Mouse (Mus musculus): Measurements from ENCODE around the gene Dab1. TPM values are rescaled to one million over a fixed set of nuclear protein-coding genes. Genes with fewer than 3 reads are reported as not detected.

Dab1 gene
- polyA plus RNA-seq, 1 experiment from 2014 or later: 77.8 TPM

DNA sequence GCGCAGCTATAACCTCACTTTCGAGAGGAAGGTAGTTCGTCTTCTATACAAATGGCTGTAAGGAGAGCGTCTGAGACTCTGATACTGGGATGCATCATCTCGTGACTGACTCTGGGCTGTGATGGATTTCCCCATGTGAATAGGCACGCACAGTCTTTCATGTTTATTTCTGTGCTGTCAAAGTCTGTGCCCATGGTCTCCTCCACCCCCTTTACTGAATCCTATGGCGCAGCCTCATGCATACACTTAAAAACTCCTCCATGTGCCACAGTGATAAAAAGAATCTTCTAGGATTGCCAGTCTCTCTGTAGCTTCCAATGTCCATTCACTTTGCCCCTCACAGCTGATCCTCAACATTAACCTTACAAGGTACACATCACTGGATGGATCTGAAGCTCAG lies 1009.5 kb downstream of the Dab1 start:
- H3K4me3 ChIP-seq (replicated peaks): no peak overlapping the region
- no peaks in the 10 kb centered on the region for H3K4me1 ChIP-seq
- H3K27ac ChIP-seq: no peak overlapping the region
- no peaks in the 10 kb centered on the region for H3K27me3 ChIP-seq
- H3K4me2 ChIP-seq: no peak overlapping the region
- no peaks in the 10 kb centered on the region for H3K36me3 ChIP-seq (replicated peaks)
- no peaks in the 10 kb centered on the region for H3K9me3 ChIP-seq
- H3K9ac ChIP-seq: no peak overlapping the region
- no peak for ATAC-seq (ENCODE audit: low FRiP score)
- 91% methylated on average over 7 of the region's 7 CpGs for WGBS

GRCm38 (mm10) chr4:104637016-104637415 lies 1017.9 kb downstream of the Dab1 start:
- 87% methylated on average over 4 of the region's 4 CpGs for WGBS
- no peak for ATAC-seq (ENCODE audit: low FRiP score)

GRCm38 (mm10) chr4:104640617-104641016 lies 1021.5 kb downstream of the Dab1 start:
- no peaks in the 10 kb centered on the region for H3K9me3 ChIP-seq
- H3K9ac ChIP-seq: no peak overlapping the region
- H3K4me1 ChIP-seq: peaks cover 32% of the 10 kb centered on the region
- H3K4me2 ChIP-seq: no peak overlapping the region
- no peak overlapping the region for H3K4me3 ChIP-seq (replicated peaks)
- ATAC-seq (ENCODE audit: low FRiP score): 0 out of 2 replicates have a peak, but pooled peaks have one; percentile 37
- no peaks in the 10 kb centered on the region for H3K27me3 ChIP-seq
- 82% methylated on average over 5 of the region's 5 CpGs for WGBS
- no peaks in the 10 kb centered on the region for H3K36me3 ChIP-seq (replicated peaks)
- no peak overlapping the region for H3K27ac ChIP-seq

More at GRCm38 (mm10) chr4:104637016-104637415, 1017.9 kb downstream of the Dab1 start:
- H3K9me3 ChIP-seq: no peaks in the 10 kb centered on the region
- H3K27ac ChIP-seq: no peak overlapping the region
- H3K4me1 ChIP-seq: peaks cover 10% of the 10 kb centered on the region
- no peaks in the 10 kb centered on the region for H3K36me3 ChIP-seq (replicated peaks)
- no peak overlapping the region for H3K4me2 ChIP-seq
- H3K27me3 ChIP-seq: no peaks in the 10 kb centered on the region
- no peak overlapping the region for H3K4me3 ChIP-seq (replicated peaks)
- no peak overlapping the region for H3K9ac ChIP-seq

DNA sequence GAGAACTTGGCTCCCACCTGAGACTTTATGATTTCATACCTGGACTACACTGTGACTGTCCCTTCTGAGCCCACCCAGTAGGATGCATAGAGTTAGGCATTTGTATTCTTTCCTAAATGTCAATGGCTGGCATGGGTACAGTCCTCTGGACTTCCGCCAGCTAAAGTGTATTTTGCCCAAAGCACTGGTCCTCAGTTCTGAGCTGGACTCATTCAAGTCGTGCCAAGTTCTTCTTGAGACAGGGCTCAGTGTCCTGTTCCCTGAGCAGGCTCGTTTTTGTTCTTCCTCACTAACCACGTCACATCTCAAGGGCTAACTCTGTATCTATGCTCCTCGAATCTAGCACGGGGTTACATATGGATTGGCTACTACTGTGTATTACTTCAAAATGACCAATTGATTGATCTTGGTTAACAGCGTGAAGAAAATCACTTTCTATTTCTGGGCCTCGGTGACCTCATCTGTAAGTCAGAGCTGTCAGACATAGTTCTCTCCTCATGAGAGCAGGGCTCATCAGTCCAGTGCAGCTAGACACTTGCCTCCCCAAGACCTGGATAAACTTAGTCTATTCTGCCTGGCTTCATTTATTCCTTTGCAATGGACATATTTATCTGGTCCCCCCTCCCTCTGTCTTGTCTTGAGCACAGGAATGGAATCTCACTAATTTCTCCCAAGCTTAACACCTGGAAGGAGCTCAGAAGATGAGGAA lies 1023.8 kb downstream of the Dab1 start:
- Histone ChIP-seq H3K4me3 (replicated peaks) (no peak overlapping the region), H3K27me3 (no peaks in the 10 kb centered on the region), H3K9me3 (no peaks in the 10 kb centered on the region), H3K36me3 (replicated peaks) (no peaks in the 10 kb centered on the region), H3K4me1 (peaks cover 27% of the 10 kb centered on the region), H3K9ac (no peak overlapping the region), H3K27ac (peak overlapping the region; percentile 50), H3K4me2 (no peak overlapping the region)
- 85% methylated on average over 8 of the region's 8 CpGs for WGBS
- no peak for ATAC-seq (ENCODE audit: low FRiP score)

GRCm38 (mm10) chr4:104643534-104644356 lies 1024.6 kb downstream of the Dab1 start:
- H3K27ac ChIP-seq: peak overlapping the region; percentile 64; the same call in 1 of the 2 replicates
- H3K9me3 ChIP-seq: no peaks in the 10 kb centered on the region
- H3K4me2 ChIP-seq: 0 out of 2 replicates have a peak overlapping the region, but pooled peaks have one; percentile 17
- 40% methylated on average over 6 of the region's 6 CpGs for WGBS
- H3K9ac ChIP-seq: no peak overlapping the region
- no peaks in the 10 kb centered on the region for H3K27me3 ChIP-seq
- no peak overlapping the region for H3K4me3 ChIP-seq (replicated peaks)
- H3K4me1 ChIP-seq: peaks cover 22% of the 10 kb centered on the region
- ATAC-seq (ENCODE audit: low FRiP score): peak; percentile 45; the same call in 1 of the 2 replicates
- H3K36me3 ChIP-seq (replicated peaks): no peaks in the 10 kb centered on the region

DNA sequence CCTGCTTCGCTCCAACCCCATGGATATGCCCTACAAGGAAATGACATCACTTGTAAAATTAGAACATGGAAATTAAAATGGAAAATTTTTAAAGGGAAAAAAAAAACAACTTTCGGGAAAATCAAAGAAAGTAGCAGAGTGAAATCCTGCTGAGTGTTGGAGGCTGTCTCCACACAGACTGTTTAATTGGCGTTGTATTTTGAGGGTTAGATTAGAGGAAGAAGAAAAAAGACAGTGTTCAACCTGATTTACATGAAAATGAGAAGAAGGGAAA lies 1025.1 kb downstream of the Dab1 start:
- Histone ChIP-seq H3K9ac (no peak overlapping the region), H3K4me3 (replicated peaks) (no peak overlapping the region), H3K4me1 (peaks cover 22% of the 10 kb centered on the region), H3K4me2 (no peak overlapping the region), H3K27ac (peak overlapping the region; percentile 64; the same call in 1 of the 2 replicates), H3K9me3 (no peaks in the 10 kb centered on the region), H3K27me3 (no peaks in the 10 kb centered on the region), H3K36me3 (replicated peaks) (no peaks in the 10 kb centered on the region)
- WGBS: 25% methylated on average over 3 of the region's 3 CpGs
- ATAC-seq (ENCODE audit: low FRiP score): no peak

- Histone ChIP-seq H3K36me3 (replicated peaks) (no peaks in the 10 kb centered on the region), H3K4me3 (replicated peaks) (no peak overlapping the region), H3K4me1 (peaks cover 22% of the 10 kb centered on the region), H3K27ac (no peak overlapping the region), H3K4me2 (no peak overlapping the region), H3K9ac (no peak overlapping the region), H3K27me3 (no peaks in the 10 kb centered on the region), H3K9me3 (no peaks in the 10 kb centered on the region)
- 63% methylated on average over 4 of the region's 4 CpGs for WGBS
- ATAC-seq (ENCODE audit: low FRiP score): no peak; the same call in 1 of the 2 replicates
Measured at GRCm38 (mm10) chr4:104644862-104645261, 1025.7 kb downstream of the Dab1 start.

DNA sequence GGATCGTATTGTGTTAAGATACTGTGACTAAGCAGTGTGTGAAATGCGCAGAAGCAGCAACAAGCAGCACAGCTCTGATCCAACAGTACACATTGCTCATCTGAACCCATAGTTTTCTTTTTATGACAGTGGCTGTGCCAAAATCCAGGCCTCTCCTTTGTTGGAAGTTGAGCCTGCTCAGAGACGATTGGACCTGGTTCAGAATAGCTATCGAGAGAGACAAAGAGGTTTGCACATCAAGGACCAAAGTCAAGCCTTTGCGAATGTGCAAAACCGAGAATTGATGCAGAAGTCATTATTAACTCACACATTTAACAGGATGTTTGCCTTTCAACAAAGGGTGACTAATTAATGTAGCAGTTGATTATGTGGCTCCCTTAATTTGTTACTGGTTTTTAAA lies 1032.6 kb downstream of the Dab1 start:
- Histone ChIP-seq H3K27me3 (no peaks in the 10 kb centered on the region), H3K4me2 (no peak overlapping the region)

DNA sequence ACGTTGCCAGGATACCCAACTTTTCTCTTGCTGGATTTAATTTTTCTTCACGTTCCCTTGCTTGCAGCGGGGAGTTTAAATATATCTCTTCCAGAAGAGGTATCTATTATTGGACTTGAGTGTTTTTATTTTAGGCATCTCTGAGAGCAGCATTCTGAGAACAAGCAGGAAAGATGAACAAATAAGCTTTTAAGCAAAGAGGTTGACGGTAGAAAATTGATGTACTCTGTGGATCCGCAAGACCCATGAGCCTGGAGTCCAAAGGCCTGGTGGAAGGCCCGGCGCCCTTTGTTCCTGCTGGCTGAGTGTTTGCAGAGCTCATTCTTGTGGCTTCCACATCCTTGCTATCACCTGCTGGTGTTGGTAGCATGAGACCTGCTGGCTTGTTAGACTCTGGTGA lies 1037.6 kb downstream of the Dab1 start:
- no peaks in the 10 kb centered on the region for H3K36me3 ChIP-seq (replicated peaks)
- H3K9ac ChIP-seq: no peak overlapping the region
- WGBS: 87% methylated on average over 7 of the region's 7 CpGs
- no peaks in the 10 kb centered on the region for H3K9me3 ChIP-seq
- no peaks in the 10 kb centered on the region for H3K27me3 ChIP-seq
- no peak overlapping the region for H3K4me3 ChIP-seq (replicated peaks)
- ATAC-seq (ENCODE audit: low FRiP score): no peak
- H3K4me1 ChIP-seq: no peaks in the 10 kb centered on the region
- no peak overlapping the region for H3K27ac ChIP-seq
- no peak overlapping the region for H3K4me2 ChIP-seq

More for the DNA sequence above, 1032.6 kb downstream of the Dab1 start:
- Histone ChIP-seq H3K9ac (no peak overlapping the region), H3K9me3 (no peaks in the 10 kb centered on the region), H3K4me1 (no peaks in the 10 kb centered on the region), H3K36me3 (replicated peaks) (no peaks in the 10 kb centered on the region), H3K4me3 (replicated peaks) (no peak overlapping the region), H3K27ac (no peak overlapping the region)
- ATAC-seq (ENCODE audit: low FRiP score): no peak
- 50% methylated on average over 6 of the region's 6 CpGs for WGBS

GRCm38 (mm10) chr4:104662841-104663614 lies 1043.9 kb downstream of the Dab1 start:
- Histone ChIP-seq H3K27me3 (no peaks in the 10 kb centered on the region), H3K9ac (no peak overlapping the region), H3K9me3 (no peaks in the 10 kb centered on the region), H3K36me3 (replicated peaks) (no peaks in the 10 kb centered on the region), H3K4me3 (replicated peaks) (no peak overlapping the region), H3K4me1 (peaks cover 17% of the 10 kb centered on the region; the same call in 1 of the 2 replicates), H3K4me2 (no peak overlapping the region), H3K27ac (no peak overlapping the region)
- WGBS: 70% methylated on average over 12 of the region's 12 CpGs
- no peak for ATAC-seq (ENCODE audit: low FRiP score)

- Histone ChIP-seq H3K9me3 (no peaks in the 10 kb centered on the region), H3K27me3 (no peaks in the 10 kb centered on the region), H3K9ac (no peak overlapping the region), H3K4me2 (no peak overlapping the region), H3K36me3 (replicated peaks) (no peaks in the 10 kb centered on the region), H3K27ac (0 out of 2 replicates have a peak overlapping the region, but pooled peaks have one; percentile 65), H3K4me1 (peaks cover 20% of the 10 kb centered on the region; the same call in 1 of the 2 replicates), H3K4me3 (replicated peaks) (no peak overlapping the region)
- ATAC-seq (ENCODE audit: low FRiP score): no peak
Measured at GRCm38 (mm10) chr4:104665553-104665952, 1046.4 kb downstream of the Dab1 start.
